Mouse (Mus musculus): ENCODE measurements around the gene Mrpl4. TPM values are rescaled to one million over a fixed set of nuclear protein-coding genes. Genes with fewer than 3 reads are reported as not detected.
"Not testable (repeated sequence)": the region's sequence is repeated elsewhere in the genome, so short reads cannot be mapped to it uniquely, and the experiment has no call there.

The Mrpl4 gene
- polyA plus RNA-seq, 1 experiment from 2014 or later: 129 TPM

DNA sequence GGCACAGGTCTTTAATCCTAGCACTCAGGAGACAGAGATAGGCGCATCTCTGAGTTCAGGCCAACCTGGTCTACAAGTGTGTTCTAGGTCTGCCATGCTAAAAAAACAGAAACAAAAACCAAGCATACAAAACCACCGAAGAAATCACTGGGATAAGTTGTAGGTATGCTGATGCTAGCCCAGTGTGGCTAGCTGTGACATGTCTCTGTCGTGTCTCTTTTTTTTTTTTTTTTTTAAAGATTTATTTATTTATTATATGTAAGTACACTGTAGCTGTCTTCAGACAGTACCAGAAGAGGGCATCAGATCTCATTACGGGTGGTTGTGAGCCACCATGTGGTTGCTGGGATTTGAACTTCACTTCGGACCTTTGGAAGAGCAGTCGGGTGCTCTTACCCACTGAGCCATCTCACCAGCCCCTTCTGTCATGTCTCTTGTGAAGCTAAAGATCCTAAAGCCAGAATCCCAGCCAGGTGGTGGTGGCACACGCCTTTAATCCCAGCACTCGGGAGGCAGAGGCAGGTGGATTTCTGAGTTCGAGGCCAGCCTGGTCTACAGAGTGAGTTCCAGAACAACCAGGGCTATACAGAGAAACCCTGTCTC is 8.5 kb downstream of the Mrpl4 start:
- not testable (repeated sequence) for H3K9me3 ChIP-seq (replicated peaks; ENCODE audit: control insufficient read depth, low read length); H3K9ac ChIP-seq (ENCODE audit: low read length); H3K4me2 ChIP-seq (ENCODE audit: low read length); DNase-seq (ENCODE audit: low spot score); H3K4me1 ChIP-seq (ENCODE audit: control insufficient read depth, insufficient read depth, low read length); H3K27ac ChIP-seq (ENCODE audit: low read depth, low read length); ATAC-seq; H3K4me3 ChIP-seq (ENCODE audit: low read depth, low read length)
- WGBS: 70% methylated on average over 9 of the region's 9 CpGs
- Histone ChIP-seq H3K27me3 (replicated peaks; ENCODE audit: control insufficient read depth, insufficient read depth, low read length) (peaks cover 22% of the 10 kb centered on the region), H3K36me3 (ENCODE audit: control insufficient read depth, insufficient read depth, low read length) (peaks cover 29% of the 10 kb centered on the region)

DNA sequence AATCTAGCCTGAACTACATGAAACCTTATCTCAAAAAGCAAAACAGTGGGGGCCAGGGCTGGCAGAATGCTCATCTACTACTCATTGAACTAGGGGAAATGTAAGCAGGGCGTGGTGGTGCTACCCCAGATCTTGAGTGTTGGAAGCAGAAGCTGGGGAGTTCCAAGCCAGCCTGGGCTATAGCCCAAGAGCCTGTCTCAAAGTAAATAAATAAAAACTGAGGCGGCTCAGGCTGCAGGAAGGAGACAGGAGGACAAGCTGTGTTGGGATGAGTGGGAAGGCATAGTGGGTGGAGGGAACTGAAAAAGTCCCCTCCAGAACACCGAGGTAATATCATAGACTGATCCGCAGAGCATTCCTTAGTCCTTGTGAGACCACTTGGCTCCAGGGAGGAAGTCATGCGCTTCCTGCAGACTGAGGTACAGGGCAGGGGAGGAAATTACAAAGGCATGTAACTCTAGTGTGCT is 9.3 kb downstream of the Mrpl4 start:
- no peaks in the 10 kb centered on the region for H3K4me1 ChIP-seq (ENCODE audit: control insufficient read depth, insufficient read depth, low read length)
- peaks cover 29% of the 10 kb centered on the region for H3K27me3 ChIP-seq (replicated peaks; ENCODE audit: control insufficient read depth, insufficient read depth, low read length)
- peaks cover 22% of the 10 kb centered on the region for H3K36me3 ChIP-seq (ENCODE audit: control insufficient read depth, insufficient read depth, low read length)
- H3K4me2 ChIP-seq (ENCODE audit: low read length): no peak overlapping the region
- H3K27ac ChIP-seq (ENCODE audit: low read depth, low read length): no peak overlapping the region
- DNase-seq (ENCODE audit: low spot score) (no peak), ATAC-seq (no peak)
- no peaks in the 10 kb centered on the region for H3K9me3 ChIP-seq (replicated peaks; ENCODE audit: control insufficient read depth, low read length)
- H3K9ac ChIP-seq (ENCODE audit: low read length): no peak overlapping the region
- no peak overlapping the region for H3K4me3 ChIP-seq (ENCODE audit: low read depth, low read length)
- 72% methylated on average over 5 of the region's 5 CpGs for WGBS

DNA sequence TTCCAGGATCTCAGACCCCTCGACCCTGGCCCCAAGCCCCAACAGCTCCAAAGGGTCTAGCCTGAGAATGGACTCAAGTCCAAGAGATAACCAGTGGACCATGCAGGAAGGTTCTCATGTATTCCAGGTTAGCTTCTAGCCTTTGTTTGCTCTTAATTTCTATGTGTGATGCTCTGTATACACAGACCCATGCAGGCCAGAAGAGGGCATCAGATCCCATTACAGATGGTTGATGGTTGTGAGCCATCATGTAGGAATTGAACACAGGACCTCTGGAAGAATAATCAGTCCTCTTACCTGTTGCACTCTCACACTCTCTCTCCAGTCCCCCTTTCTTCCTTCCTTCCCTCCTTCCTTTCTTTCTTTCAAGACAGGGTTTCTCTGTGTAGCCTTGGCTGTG is 9.8 kb downstream of the Mrpl4 start:
- no peak overlapping the region for H3K9ac ChIP-seq (ENCODE audit: low read length)
- no peaks in the 10 kb centered on the region for H3K9me3 ChIP-seq (replicated peaks; ENCODE audit: control insufficient read depth, low read length)
- peaks cover 17% of the 10 kb centered on the region for H3K36me3 ChIP-seq (ENCODE audit: control insufficient read depth, insufficient read depth, low read length)
- H3K4me3 ChIP-seq (ENCODE audit: low read depth, low read length): no peak overlapping the region
- H3K27me3 ChIP-seq (replicated peaks; ENCODE audit: control insufficient read depth, insufficient read depth, low read length): peaks cover 34% of the 10 kb centered on the region
- H3K4me1 ChIP-seq (ENCODE audit: control insufficient read depth, insufficient read depth, low read length): no peaks in the 10 kb centered on the region
- H3K4me2 ChIP-seq (ENCODE audit: low read length): no peak overlapping the region
- 22% methylated on average over 1 of the region's 1 CpGs for WGBS
- H3K27ac ChIP-seq (ENCODE audit: low read depth, low read length): no peak overlapping the region
- ATAC-seq: no peak
- no peak for DNase-seq (ENCODE audit: low spot score)

DNA sequence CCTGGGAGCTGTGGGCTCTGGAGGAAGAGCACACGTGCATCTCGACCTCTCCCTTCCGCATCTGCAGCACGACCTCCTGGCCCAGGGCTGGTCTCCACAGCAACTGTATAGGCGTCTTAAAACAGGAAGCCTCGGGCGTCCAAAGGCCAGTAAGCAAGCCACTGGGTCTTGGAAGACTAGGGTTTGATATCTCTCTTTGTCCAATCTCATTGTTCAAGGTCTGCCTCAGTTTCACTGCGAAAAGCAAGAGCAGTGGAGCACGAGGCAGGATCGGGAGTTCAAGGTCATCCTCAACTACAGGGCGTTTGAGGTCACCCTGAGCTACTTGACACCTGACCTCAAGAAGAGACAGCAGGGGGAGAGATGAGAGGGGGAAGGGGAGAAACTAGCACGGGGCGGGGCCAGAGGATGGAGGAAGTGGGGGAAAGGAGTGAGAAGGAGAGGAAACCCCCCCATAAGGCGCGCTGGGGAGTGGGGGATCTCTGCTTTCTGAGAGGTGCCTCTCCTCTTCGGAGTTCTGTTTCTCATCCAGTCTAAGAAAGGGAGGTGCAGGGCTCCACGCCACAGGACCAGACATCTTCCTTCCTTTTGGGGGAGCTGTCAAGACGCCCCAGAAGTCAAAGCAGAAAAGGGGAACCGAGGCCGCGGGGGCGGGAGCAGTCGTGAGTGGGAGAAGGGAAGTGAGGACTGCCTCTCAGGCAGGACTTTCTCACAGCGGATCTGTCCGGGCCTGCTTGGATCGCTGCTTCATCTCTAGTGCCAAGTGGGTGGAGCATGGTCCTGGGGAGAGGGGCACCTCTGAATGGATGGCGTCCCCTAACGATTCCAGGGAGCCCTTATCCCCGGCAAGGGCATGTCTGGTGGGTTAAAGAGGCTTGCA is 12.4 kb downstream of the Mrpl4 start:
- DNase-seq (ENCODE audit: low spot score) (no peak), ATAC-seq (0 out of 2 replicates have a peak, but pooled peaks have one; percentile 23)
- Histone ChIP-seq H3K4me2 (ENCODE audit: low read length) (peak overlapping the region; percentile 35), H3K36me3 (ENCODE audit: control insufficient read depth, insufficient read depth, low read length) (no peaks in the 10 kb centered on the region), H3K27ac (ENCODE audit: low read depth, low read length) (no peak overlapping the region), H3K9ac (ENCODE audit: low read length) (no peak overlapping the region), H3K4me1 (ENCODE audit: control insufficient read depth, insufficient read depth, low read length) (no peaks in the 10 kb centered on the region), H3K9me3 (replicated peaks; ENCODE audit: control insufficient read depth, low read length) (no peaks in the 10 kb centered on the region), H3K27me3 (replicated peaks; ENCODE audit: control insufficient read depth, insufficient read depth, low read length) (peaks cover 38% of the 10 kb centered on the region), H3K4me3 (ENCODE audit: low read depth, low read length) (peak overlapping the region; percentile 13; the same call in 1 of the 2 replicates)
- WGBS: 6% methylated on average over 26 of the region's 29 CpGs

DNA sequence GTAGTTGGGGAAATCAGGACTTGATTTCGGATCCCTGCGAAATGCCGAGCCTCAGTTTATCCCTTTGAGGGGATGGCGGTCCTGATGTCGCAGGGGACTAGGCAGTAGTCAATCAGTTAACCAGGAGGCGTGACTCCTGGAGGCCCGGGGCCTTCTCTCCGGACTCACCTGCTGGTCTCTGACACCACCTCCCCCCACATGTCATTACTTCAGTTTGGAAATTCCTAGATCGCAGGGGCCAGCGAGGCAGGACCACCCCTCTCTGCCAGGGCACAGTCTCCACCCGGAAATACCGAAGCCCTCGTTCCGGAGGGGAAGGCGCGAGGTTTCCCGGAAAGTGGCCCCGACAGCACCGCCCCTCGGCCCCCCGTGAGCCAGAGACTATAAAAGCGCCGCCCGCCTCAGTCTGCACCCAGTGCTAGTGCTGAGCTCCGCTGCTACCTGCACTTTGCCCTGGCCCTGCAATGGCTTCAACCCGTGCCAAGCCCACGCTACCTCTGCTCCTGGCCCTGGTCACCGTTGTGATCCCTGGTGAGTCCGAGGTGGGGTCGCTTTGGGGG is 13.1 kb downstream of the Mrpl4 start, which contains the start of gene Icam1:
Icam1 (plus strand) TSS at position 415 of the 560 bp plus-strand sequence.
- H3K9me3 ChIP-seq (replicated peaks; ENCODE audit: control insufficient read depth, low read length): no peaks in the 10 kb centered on the region
- H3K36me3 ChIP-seq (ENCODE audit: control insufficient read depth, insufficient read depth, low read length): no peaks in the 10 kb centered on the region
- no peak within 1 kb of the TSS for H3K27ac ChIP-seq (ENCODE audit: low read depth, low read length)
- H3K27me3 ChIP-seq (replicated peaks; ENCODE audit: control insufficient read depth, insufficient read depth, low read length): peaks cover 38% of the 10 kb centered on the region
- under 1% methylated on average over 30 of the region's 30 CpGs for WGBS
- peak within 1 kb of the TSS; percentile 35 for H3K4me2 ChIP-seq (ENCODE audit: low read length)
- no peaks in the 10 kb centered on the region for H3K4me1 ChIP-seq (ENCODE audit: control insufficient read depth, insufficient read depth, low read length)
- ATAC-seq (no peak), DNase-seq (ENCODE audit: low spot score) (no peak)
- 0 out of 2 replicates have a peak within 1 kb of the TSS, but pooled peaks have one; percentile 8 for H3K9ac ChIP-seq (ENCODE audit: low read length)
- H3K4me3 ChIP-seq (ENCODE audit: low read depth, low read length): peak within 1 kb of the TSS; percentile 13; the same call in 1 of the 2 replicates

DNA sequence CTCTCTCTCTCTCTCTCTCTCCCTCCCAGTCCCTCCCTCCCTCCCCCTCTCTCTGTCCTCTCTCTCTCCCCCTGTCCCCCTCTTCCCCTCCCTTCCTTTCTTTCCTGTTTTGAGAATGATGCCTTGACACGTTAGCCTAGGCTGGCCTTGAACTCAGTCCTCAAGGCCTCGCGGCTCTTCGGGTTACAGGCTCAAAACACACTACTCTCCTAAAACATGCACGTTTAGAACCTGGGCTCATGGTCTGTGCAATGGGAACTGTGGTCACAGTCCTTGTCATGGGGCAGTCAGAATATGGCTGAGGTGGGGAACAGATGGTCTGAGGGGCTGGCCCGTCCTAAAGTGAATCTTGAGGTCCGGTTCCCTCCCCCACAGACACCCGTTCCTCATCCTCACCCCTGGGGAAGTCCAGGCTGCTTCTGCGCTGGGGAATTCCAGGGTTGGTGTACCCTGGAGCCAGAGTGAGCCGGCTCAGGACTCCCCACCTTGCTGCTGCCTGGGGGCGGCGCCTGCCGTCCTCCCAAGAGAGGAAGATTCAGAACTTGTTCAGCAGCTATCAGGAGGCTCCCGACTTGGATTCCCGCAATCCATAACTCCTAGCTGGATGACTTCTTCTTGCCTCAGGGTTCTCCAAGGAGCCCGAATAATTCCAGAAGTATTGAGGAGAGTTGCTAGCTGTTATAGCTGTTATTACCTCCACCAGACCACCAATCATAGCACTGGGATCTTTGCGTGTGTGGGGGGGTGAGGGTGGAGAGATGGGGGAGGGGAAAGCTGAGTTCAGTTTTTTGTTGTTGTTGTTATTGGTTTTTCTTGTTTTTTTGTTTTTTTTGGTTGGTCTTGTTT is 14.0 kb downstream of the Mrpl4 start:
- 3% methylated on average over 17 of the region's 17 CpGs for WGBS
- Histone ChIP-seq H3K27me3 (replicated peaks; ENCODE audit: control insufficient read depth, insufficient read depth, low read length) (peaks cover 38% of the 10 kb centered on the region), H3K4me2 (ENCODE audit: low read length) (no peak overlapping the region)

DNA sequence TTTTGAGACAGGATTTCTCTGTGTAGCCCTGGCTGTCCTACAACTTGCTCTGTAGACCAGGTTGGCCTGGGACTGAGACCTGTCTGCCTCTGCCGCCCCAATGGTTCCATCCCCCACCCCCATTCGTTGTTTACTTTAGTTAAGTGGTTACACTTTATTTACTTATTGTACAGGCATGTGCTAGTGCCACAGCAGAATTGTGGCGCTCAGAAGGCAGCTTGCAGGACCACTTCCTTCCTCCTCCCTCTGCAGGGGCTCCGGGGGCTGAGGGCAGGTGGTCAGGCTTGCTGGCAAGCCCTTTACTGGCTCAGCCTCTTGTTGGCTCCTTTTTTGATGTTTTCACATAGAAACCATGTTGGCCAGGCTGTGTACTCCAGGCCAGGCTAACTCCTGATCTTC is 14.6 kb downstream of the Mrpl4 start:
- Histone ChIP-seq H3K4me3 (ENCODE audit: low read depth, low read length) (no peak overlapping the region), H3K36me3 (ENCODE audit: control insufficient read depth, insufficient read depth, low read length) (no peaks in the 10 kb centered on the region), H3K4me1 (ENCODE audit: control insufficient read depth, insufficient read depth, low read length) (no peaks in the 10 kb centered on the region), H3K4me2 (ENCODE audit: low read length) (no peak overlapping the region), H3K9me3 (replicated peaks; ENCODE audit: control insufficient read depth, low read length) (no peaks in the 10 kb centered on the region), H3K9ac (ENCODE audit: low read length) (no peak overlapping the region), H3K27me3 (replicated peaks; ENCODE audit: control insufficient read depth, insufficient read depth, low read length) (peaks cover 38% of the 10 kb centered on the region), H3K27ac (ENCODE audit: low read depth, low read length) (no peak overlapping the region)
- ATAC-seq (no peak), DNase-seq (ENCODE audit: low spot score) (no peak)
- WGBS: 29% methylated on average over 4 of the region's 4 CpGs

More for the DNA sequence above, 14.0 kb downstream of the Mrpl4 start:
- Histone ChIP-seq H3K4me3 (ENCODE audit: low read depth, low read length) (no peak overlapping the region), H3K4me1 (ENCODE audit: control insufficient read depth, insufficient read depth, low read length) (no peaks in the 10 kb centered on the region), H3K36me3 (ENCODE audit: control insufficient read depth, insufficient read depth, low read length) (no peaks in the 10 kb centered on the region), H3K9me3 (replicated peaks; ENCODE audit: control insufficient read depth, low read length) (no peaks in the 10 kb centered on the region), H3K9ac (ENCODE audit: low read length) (no peak overlapping the region), H3K27ac (ENCODE audit: low read depth, low read length) (no peak overlapping the region)
- ATAC-seq (no peak), DNase-seq (ENCODE audit: low spot score) (no peak)

DNA sequence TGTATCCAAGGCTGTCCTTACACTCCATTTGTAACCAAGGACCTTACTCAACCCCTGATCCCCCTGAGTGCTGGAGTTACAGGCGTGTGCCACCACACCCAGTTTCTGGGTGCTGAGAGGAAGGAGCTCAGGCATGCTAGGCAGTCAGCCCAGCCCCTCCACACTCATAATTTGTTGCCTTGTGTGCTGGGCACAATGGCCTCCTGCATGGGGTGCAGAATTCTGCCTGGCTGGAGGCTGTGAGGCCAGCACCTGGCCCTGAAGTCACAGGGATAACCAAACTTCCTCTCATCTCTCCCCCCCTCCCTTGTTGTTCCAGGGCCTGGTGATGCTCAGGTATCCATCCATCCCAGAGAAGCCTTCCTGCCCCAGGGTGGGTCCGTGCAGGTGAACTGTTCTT is 16.1 kb downstream of the Mrpl4 start:
- no peak for ATAC-seq
- H3K27ac ChIP-seq (ENCODE audit: low read depth, low read length): no peak overlapping the region

More for the DNA sequence above, 16.1 kb downstream of the Mrpl4 start:
- Histone ChIP-seq H3K4me2 (ENCODE audit: low read length) (no peak overlapping the region), H3K9ac (ENCODE audit: low read length) (no peak overlapping the region), H3K36me3 (ENCODE audit: control insufficient read depth, insufficient read depth, low read length) (no peaks in the 10 kb centered on the region), H3K27me3 (replicated peaks; ENCODE audit: control insufficient read depth, insufficient read depth, low read length) (peaks cover 38% of the 10 kb centered on the region), H3K4me1 (ENCODE audit: control insufficient read depth, insufficient read depth, low read length) (no peaks in the 10 kb centered on the region), H3K9me3 (replicated peaks; ENCODE audit: control insufficient read depth, low read length) (no peaks in the 10 kb centered on the region), H3K4me3 (ENCODE audit: low read depth, low read length) (no peak overlapping the region)
- 76% methylated on average over 2 of the region's 2 CpGs for WGBS
- DNase-seq (ENCODE audit: low spot score): no peak
